Mouse (Mus musculus): ENCODE data around the gene Eno2. TPM values are rescaled to one million over a fixed set of nuclear protein-coding genes. Genes with fewer than 3 reads are reported as not detected.
A peak's percentile ranks its signal among the peaks of the same experiment; 100 is the strongest.

Eno2 gene
- polyA plus RNA-seq, 1 experiment from 2014 or later = 9.7 TPM

- no peaks in the 10 kb centered on the region for H3K9me3 ChIP-seq
- no peak for ATAC-seq (ENCODE audit: insufficient number of reproducible peaks, insufficient read depth, low FRiP score, low TSS enrichment)
- peak overlapping the region; percentile 78 for H3K4me2 ChIP-seq (replicated peaks)
- peaks cover 41% of the 10 kb centered on the region for H3K4me1 ChIP-seq
- no peaks in the 10 kb centered on the region for H3K27me3 ChIP-seq
- WGBS = 6% methylated on average over 5 of the region's 5 CpGs
- peak overlapping the region; percentile 98 for H3K9ac ChIP-seq
- H3K27ac ChIP-seq = peak overlapping the region; percentile 99
- peak overlapping the region; percentile 74 for H3K4me3 ChIP-seq
- no peaks in the 10 kb centered on the region for H3K36me3 ChIP-seq
Observed at GRCm38 (mm10) chr6:124757351-124757880, 12.1 kb downstream of the Eno2 start.

GRCm38 (mm10) chr6:124756652-124757350, 12.7 kb downstream of the Eno2 start:
- no peaks in the 10 kb centered on the region for H3K27me3 ChIP-seq
- H3K4me2 ChIP-seq (replicated peaks) = peak overlapping the region; percentile 78
- H3K9ac ChIP-seq = peak overlapping the region; percentile 98
- H3K4me1 ChIP-seq = peaks cover 41% of the 10 kb centered on the region
- H3K36me3 ChIP-seq = no peaks in the 10 kb centered on the region
- H3K27ac ChIP-seq = peak overlapping the region; percentile 99
- WGBS = 1% methylated on average over 50 of the region's 54 CpGs
- peak overlapping the region; percentile 74 for H3K4me3 ChIP-seq
- ATAC-seq (ENCODE audit: insufficient number of reproducible peaks, insufficient read depth, low FRiP score, low TSS enrichment) = peak; percentile 77
- H3K9me3 ChIP-seq = no peaks in the 10 kb centered on the region

- ATAC-seq (ENCODE audit: insufficient number of reproducible peaks, insufficient read depth, low FRiP score, low TSS enrichment) = peak; percentile 37
- under 1% methylated on average over 70 of the region's 100 CpGs for WGBS
Observed at GRCm38 (mm10) chr6:124755831-124756595, 13.5 kb downstream of the Eno2 start, which contains the start of the genes Gm45234 and Atn1. TSS of gene Gm45234 (minus strand) at chr6:124756021. TSS of gene Atn1 (minus strand) at chr6:124756524.

GRCm38 (mm10) chr6:124755306-124755705, 14.2 kb downstream of the Eno2 start:
- peak overlapping the region; percentile 99 for H3K27ac ChIP-seq
- ATAC-seq (ENCODE audit: insufficient number of reproducible peaks, insufficient read depth, low FRiP score, low TSS enrichment) = no peak
- 0% methylated on average over 3 of the region's 3 CpGs for WGBS
- peak overlapping the region; percentile 78 for H3K4me2 ChIP-seq (replicated peaks)
- no peaks in the 10 kb centered on the region for H3K27me3 ChIP-seq
- peak overlapping the region; percentile 98 for H3K9ac ChIP-seq
- H3K4me3 ChIP-seq = peak overlapping the region; percentile 74
- H3K9me3 ChIP-seq = no peaks in the 10 kb centered on the region
- H3K36me3 ChIP-seq = no peaks in the 10 kb centered on the region
- peaks cover 41% of the 10 kb centered on the region for H3K4me1 ChIP-seq

More at GRCm38 (mm10) chr6:124755831-124756595, 13.5 kb downstream of the Eno2 start, which contains the start of the genes Gm45234 and Atn1:
- Histone ChIP-seq H3K27ac (peak within 1 kb of the TSS; percentile 99), H3K36me3 (no peaks in the 10 kb centered on the region), H3K9ac (peak within 1 kb of the TSS; percentile 98), H3K4me3 (peak within 1 kb of the TSS; percentile 74), H3K27me3 (no peaks in the 10 kb centered on the region), H3K4me2 (replicated peaks) (peak within 1 kb of the TSS; percentile 78), H3K4me1 (peaks cover 41% of the 10 kb centered on the region), H3K9me3 (no peaks in the 10 kb centered on the region)

GRCm38 (mm10) chr6:124753861-124754260, 15.6 kb downstream of the Eno2 start:
- ATAC-seq (ENCODE audit: insufficient number of reproducible peaks, insufficient read depth, low FRiP score, low TSS enrichment) = no peak
- peaks cover 34% of the 10 kb centered on the region for H3K4me1 ChIP-seq
- no peaks in the 10 kb centered on the region for H3K9me3 ChIP-seq
- H3K9ac ChIP-seq = no peak overlapping the region
- peak overlapping the region; percentile 78; the same call in 1 of the 2 replicates for H3K4me2 ChIP-seq (replicated peaks)
- 85% methylated on average over 2 of the region's 2 CpGs for WGBS
- H3K4me3 ChIP-seq = no peak overlapping the region
- peaks cover 13% of the 10 kb centered on the region for H3K36me3 ChIP-seq
- no peaks in the 10 kb centered on the region for H3K27me3 ChIP-seq
- H3K27ac ChIP-seq = no peak overlapping the region

GRCm38 (mm10) chr6:124750405-124750804, 19.1 kb downstream of the Eno2 start:
- 88% methylated on average over 8 of the region's 8 CpGs for WGBS
- no peaks in the 10 kb centered on the region for H3K9me3 ChIP-seq
- peaks cover 30% of the 10 kb centered on the region for H3K4me1 ChIP-seq
- H3K27me3 ChIP-seq = no peaks in the 10 kb centered on the region
- no peak overlapping the region for H3K9ac ChIP-seq
- peaks cover 37% of the 10 kb centered on the region for H3K36me3 ChIP-seq
- no peak overlapping the region for H3K27ac ChIP-seq
- no peak overlapping the region for H3K4me2 ChIP-seq (replicated peaks)
- H3K4me3 ChIP-seq = no peak overlapping the region
- no peak for ATAC-seq (ENCODE audit: insufficient number of reproducible peaks, insufficient read depth, low FRiP score, low TSS enrichment)

GRCm38 (mm10) chr6:124746654-124747632, 22.5 kb downstream of the Eno2 start:
- H3K4me2 ChIP-seq (replicated peaks) = peak overlapping the region; percentile 96
- H3K4me3 ChIP-seq = peak overlapping the region; percentile 47; the same call in 1 of the 2 replicates
- no peak for ATAC-seq (ENCODE audit: insufficient number of reproducible peaks, insufficient read depth, low FRiP score, low TSS enrichment)
- WGBS = 91% methylated on average over 7 of the region's 7 CpGs
- H3K4me1 ChIP-seq = peaks cover 23% of the 10 kb centered on the region
- no peaks in the 10 kb centered on the region for H3K9me3 ChIP-seq
- H3K9ac ChIP-seq = peak overlapping the region; percentile 83; the same call in 1 of the 2 replicates
- H3K36me3 ChIP-seq = peaks cover 64% of the 10 kb centered on the region
- H3K27me3 ChIP-seq = no peaks in the 10 kb centered on the region
- peak overlapping the region; percentile 37; the same call in 1 of the 2 replicates for H3K27ac ChIP-seq

GRCm38 (mm10) chr6:124746296-124746605, 23.2 kb downstream of the Eno2 start:
- peak overlapping the region; percentile 88 for H3K27ac ChIP-seq
- 20% methylated on average over 8 of the region's 8 CpGs for WGBS
- H3K36me3 ChIP-seq = peaks cover 64% of the 10 kb centered on the region
- H3K4me3 ChIP-seq = peak overlapping the region; percentile 47
- no peaks in the 10 kb centered on the region for H3K27me3 ChIP-seq
- H3K9ac ChIP-seq = peak overlapping the region; percentile 83
- peak overlapping the region; percentile 96 for H3K4me2 ChIP-seq (replicated peaks)
- no peaks in the 10 kb centered on the region for H3K9me3 ChIP-seq
- 0 out of 2 replicates have a peak, but pooled peaks have one; percentile 0 for ATAC-seq (ENCODE audit: insufficient number of reproducible peaks, insufficient read depth, low FRiP score, low TSS enrichment)
- peaks cover 28% of the 10 kb centered on the region for H3K4me1 ChIP-seq

GRCm38 (mm10) chr6:124745490-124746295, 23.8 kb downstream of the Eno2 start:
- no peaks in the 10 kb centered on the region for H3K9me3 ChIP-seq
- H3K4me3 ChIP-seq = peak overlapping the region; percentile 47
- H3K4me2 ChIP-seq (replicated peaks) = peak overlapping the region; percentile 96
- WGBS = 1% methylated on average over 76 of the region's 85 CpGs
- peaks cover 28% of the 10 kb centered on the region for H3K4me1 ChIP-seq
- H3K27me3 ChIP-seq = no peaks in the 10 kb centered on the region
- peaks cover 64% of the 10 kb centered on the region for H3K36me3 ChIP-seq
- H3K27ac ChIP-seq = peak overlapping the region; percentile 88
- peak; percentile 77 for ATAC-seq (ENCODE audit: insufficient number of reproducible peaks, insufficient read depth, low FRiP score, low TSS enrichment)
- peak overlapping the region; percentile 83 for H3K9ac ChIP-seq

GRCm38 (mm10) chr6:124744755-124745321, 24.6 kb downstream of the Eno2 start:
- no peaks in the 10 kb centered on the region for H3K9me3 ChIP-seq
- H3K4me2 ChIP-seq (replicated peaks) = peak overlapping the region; percentile 96
- H3K4me3 ChIP-seq = peak overlapping the region; percentile 47
- H3K36me3 ChIP-seq = peaks cover 62% of the 10 kb centered on the region
- WGBS = 69% methylated on average over 26 of the region's 26 CpGs
- no peaks in the 10 kb centered on the region for H3K27me3 ChIP-seq
- H3K4me1 ChIP-seq = peaks cover 31% of the 10 kb centered on the region
- no peak; the same call in 1 of the 2 replicates for ATAC-seq (ENCODE audit: insufficient number of reproducible peaks, insufficient read depth, low FRiP score, low TSS enrichment)
- H3K27ac ChIP-seq = peak overlapping the region; percentile 88
- H3K9ac ChIP-seq = peak overlapping the region; percentile 83
